Mouse (Mus musculus) adrenal gland, postnatal 0 days (tissue): Measurements from ENCODE around the gene Klf14. TPM values are rescaled to one million over a fixed set of nuclear protein-coding genes. Genes with fewer than 3 reads are reported as not detected.

Experiments used
- polyA plus RNA-seq: library from polyadenylated mRNA; unstranded; fragments of >200 nt; fragmentation: Nextera tagmentation; extraction: Ambion mirVana; gene quantifications from 2 replicates; pipeline ENCODE4 v1.2.1, GENCODE M21; 2015

Klf14 gene
- 3.9 and 4.7 TPM in 2 replicates for polyA plus RNA-seq

DNA sequence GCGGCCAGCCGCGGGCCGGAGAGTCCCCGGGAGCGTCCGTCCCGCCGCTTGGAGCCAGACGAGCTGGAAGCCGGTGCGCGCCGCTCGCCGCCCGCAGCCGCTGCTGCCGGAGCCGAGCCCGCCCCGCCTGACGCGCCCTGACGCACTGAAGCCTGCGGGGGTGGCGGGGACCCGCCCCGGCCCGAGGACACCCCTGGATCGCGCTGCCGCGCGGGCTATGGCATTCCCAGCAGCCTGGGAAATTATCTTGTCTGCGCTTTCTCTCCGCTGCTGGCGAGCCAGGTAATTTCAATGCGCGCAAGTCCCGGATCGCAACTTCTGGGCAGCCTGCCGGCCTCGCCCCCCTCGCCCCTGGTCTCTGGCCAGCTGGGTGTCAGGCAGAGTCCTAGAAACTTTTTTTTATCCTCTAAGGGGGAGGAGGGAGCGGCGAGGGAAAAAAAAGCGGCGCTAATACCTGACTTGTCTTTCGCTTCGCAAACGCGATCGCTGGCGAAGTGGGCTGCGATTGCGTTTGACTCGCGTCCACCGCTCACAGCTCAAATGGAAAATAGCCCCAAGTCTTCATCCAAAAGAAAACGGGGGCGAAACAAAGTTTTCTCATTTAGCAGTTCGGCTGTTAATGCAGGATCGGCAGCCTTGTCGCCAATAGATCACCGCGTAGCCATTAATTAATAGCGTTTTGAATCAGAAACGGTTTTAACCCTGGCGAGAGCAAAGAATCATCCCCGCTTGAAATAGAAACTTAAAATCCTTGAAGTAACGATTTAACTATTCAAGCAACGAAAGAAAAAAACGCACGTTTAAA is at the start of gene Klf14:
TSS of gene Klf14 (minus strand) at position 343 of the 805 bp plus-strand sequence.

GRCm38 (mm10) chr6:30915473-30915872 is 43.4 kb downstream of the Klf14 start, which contains the start of gene Tsga13:
Gene Tsga13 (minus strand): TSS chr6:30915573.

Other genes with a start within 250 kb of the Klf14 start
- 575 TPM in 2 replicates for gene Mest, start 235.5 kb downstream of the Klf14 start, polyA plus RNA-seq
- gene Copg2, start 62.3 kb downstream of the Klf14 start, polyA plus RNA-seq = 22.7 and 26.1 TPM in 2 replicates
- 0.59 and 0.84 TPM in 2 replicates for gene Tsga13, start 43.5 kb downstream of the Klf14 start, polyA plus RNA-seq